In the genomic region with DNA sequence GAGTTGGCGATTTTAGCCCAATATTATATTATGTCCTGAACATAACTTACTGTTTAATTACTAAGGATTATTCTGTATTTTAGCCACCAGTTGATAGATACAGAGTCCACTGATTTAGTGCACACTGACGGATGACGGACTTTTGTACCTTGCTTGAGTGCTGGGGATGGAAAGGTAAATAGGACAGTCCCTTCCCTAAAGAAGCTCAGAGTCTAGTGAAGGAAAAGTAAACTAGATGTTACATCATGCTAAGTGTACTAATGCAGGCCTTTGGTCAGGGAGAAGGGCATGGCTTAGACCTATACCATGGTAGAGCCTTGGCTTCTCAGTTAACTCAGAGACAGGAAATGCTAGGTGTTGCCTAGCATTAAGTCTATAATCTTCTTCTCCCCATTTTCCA, we compare ENCODE assay signal across 27 mouse cellular contexts. TPM values are rescaled to one million over a fixed set of nuclear protein-coding genes. Genes with fewer than 3 reads are reported as not detected.
DNase-seq lines count a peak whose midpoint lies in the region; ATAC-seq and TF ChIP-seq lines count a peak whose summit lies in the region.
"Had no signal": no experiment of that assay in that cellular context is flagged by ENCODE, and none has a peak within 500 bp of the region (broad histone marks: within the 10 kb centered on the region; RNA-seq: fewer than 3 reads in every experiment).

No protein-coding gene starts in this region.

- no peaks in the 10 kb centered on the region for H3K9me3 ChIP-seq in intestine, postnatal 0 days (ENCODE audit: control insufficient read depth)
- H3K9me3 ChIP-seq in intestine, embryonic 15.5 days = no peaks in the 10 kb centered on the region
- no peaks in the 10 kb centered on the region for H3K9me3 ChIP-seq in liver, embryonic 12.5 days (replicated peaks)
- H3K9me3 ChIP-seq in liver, embryonic 11.5 days (ENCODE audit: control insufficient read depth, low read length) = no peaks in the 10 kb centered on the region
- no peaks in the 10 kb centered on the region for H3K9me3 ChIP-seq in liver, postnatal 0 days (ENCODE audit: low read length)
- no peaks in the 10 kb centered on the region; the same call in 1 of the 2 replicates for H3K9me3 ChIP-seq in midbrain, embryonic 10.5 days (replicated peaks)
- H3K9me3 ChIP-seq: embryonic facial prominence, embryonic 13.5 days; forebrain, embryonic 12.5 days; hindbrain, embryonic 13.5 days had no signal

- no peaks in the 10 kb centered on the region for H3K36me3 ChIP-seq in intestine, postnatal 0 days (ENCODE audit: control insufficient read depth, insufficient read depth)
- H3K36me3 ChIP-seq in intestine, embryonic 15.5 days = peaks cover 5% of the 10 kb centered on the region
- H3K36me3 ChIP-seq in liver, embryonic 12.5 days = peaks cover 20% of the 10 kb centered on the region
- peaks cover 3% of the 10 kb centered on the region; the same call in 1 of the 2 replicates for H3K36me3 ChIP-seq in liver, embryonic 11.5 days (ENCODE audit: control insufficient read depth, insufficient read depth, low read length)
- peaks cover 15% of the 10 kb centered on the region for H3K36me3 ChIP-seq in liver, postnatal 0 days (replicated peaks; ENCODE audit: insufficient read depth, low read length)
- peaks cover 21% of the 10 kb centered on the region for H3K36me3 ChIP-seq in midbrain, embryonic 10.5 days

- H3K9ac ChIP-seq in intestine, postnatal 0 days (ENCODE audit: low read depth, low read length) = no peak overlapping the region
- H3K9ac ChIP-seq in intestine, embryonic 15.5 days = no peak overlapping the region
- H3K9ac ChIP-seq in liver, embryonic 12.5 days = no peak overlapping the region
- no peak overlapping the region for H3K9ac ChIP-seq in liver, embryonic 11.5 days (ENCODE audit: low read depth, low read length)
- no peak overlapping the region for H3K9ac ChIP-seq in liver, postnatal 0 days (replicated peaks)
- H3K9ac ChIP-seq: embryonic facial prominence, embryonic 13.5 days; forebrain, embryonic 12.5 days; hindbrain, embryonic 13.5 days had no signal

- H3K27ac ChIP-seq in intestine, postnatal 0 days (ENCODE audit: low read depth, low read length) = peak overlapping the region; percentile 46
- no peak overlapping the region for H3K27ac ChIP-seq in intestine, embryonic 15.5 days
- H3K27ac ChIP-seq in liver, embryonic 12.5 days = peak overlapping the region; percentile 22; the same call in 1 of the 2 replicates
- no peak overlapping the region for H3K27ac ChIP-seq in liver, embryonic 11.5 days (ENCODE audit: low read depth, low read length)
- H3K27ac ChIP-seq in liver, postnatal 0 days (ENCODE audit: low read depth) = peak overlapping the region; percentile 76; the same call in 1 of the 2 replicates
- H3K27ac ChIP-seq in midbrain, embryonic 10.5 days (replicated peaks) = no peak overlapping the region
- H3K27ac ChIP-seq: embryonic facial prominence, embryonic 10.5 days; embryonic facial prominence, embryonic 13.5 days; forebrain, embryonic 12.5 days; hindbrain, embryonic 13.5 days had no signal

- H3K4me3 ChIP-seq in intestine, postnatal 0 days (ENCODE audit: low read depth, low read length) = no peak overlapping the region
- H3K4me3 ChIP-seq in intestine, embryonic 15.5 days (replicated peaks) = no peak overlapping the region
- H3K4me3 ChIP-seq in liver, embryonic 12.5 days = no peak overlapping the region
- no peak overlapping the region for H3K4me3 ChIP-seq in liver, embryonic 11.5 days (ENCODE audit: low read depth, low read length)
- H3K4me3 ChIP-seq in liver, postnatal 0 days (ENCODE audit: low read depth, low read length) = no peak overlapping the region
- H3K4me3 ChIP-seq in midbrain, embryonic 10.5 days = no peak overlapping the region
- H3K4me3 ChIP-seq: embryonic facial prominence, embryonic 10.5 days; embryonic facial prominence, embryonic 13.5 days; erythroblast, embryonic 14.5 days; forebrain, embryonic 12.5 days; hindbrain, embryonic 13.5 days had no signal

- H3K4me2 ChIP-seq in intestine, postnatal 0 days (replicated peaks; ENCODE audit: low read depth) = no peak overlapping the region
- H3K4me2 ChIP-seq in intestine, embryonic 15.5 days (replicated peaks) = no peak overlapping the region
- H3K4me2 ChIP-seq in liver, embryonic 12.5 days = no peak overlapping the region
- no peak overlapping the region; the same call in 1 of the 2 replicates for H3K4me2 ChIP-seq in liver, embryonic 11.5 days
- H3K4me2 ChIP-seq in liver, postnatal 0 days (ENCODE audit: low read depth, low read length) = no peak overlapping the region
- H3K4me2 ChIP-seq: embryonic facial prominence, embryonic 13.5 days; forebrain, embryonic 12.5 days; heart, embryonic 11.5 days; hindbrain, embryonic 13.5 days had no signal

- no peak for DNase-seq in liver, embryonic 11.5 days (ENCODE audit: low spot score)
- DNase-seq in liver, postnatal 0 days = no peak
- no peak for DNase-seq in gastrocnemius, postnatal 4 days (ENCODE audit: low spot score in 2 of 2)
- no peak for DNase-seq in adrenal gland, postnatal 36 days
- DNase-seq in midbrain, embryonic 10.5 days (ENCODE audit: low spot score) = no peak
- DNase-seq: adrenal gland, adult 8-10 months; adrenal gland, postnatal 25 days; cerebellum, adult 11 months; cerebellum, adult 2 months; cerebellum, postnatal 10 days; cerebellum, postnatal 36 days; embryo, embryonic 11 days; gastrocnemius, postnatal 10 days; gastrocnemius, postnatal 36 days; heart, adult 11 months had no signal

- TF ChIP-seq EP300 in liver, postnatal 0 days (IDR thresholded peaks at IDR 0.05; ENCODE audit: low read depth) = peak; percentile 65; the same call in 1 of the 2 replicates

- H3K27me3 ChIP-seq in intestine, postnatal 0 days (replicated peaks; ENCODE audit: control insufficient read depth, insufficient read depth, low read length) = no peaks in the 10 kb centered on the region
- no peaks in the 10 kb centered on the region for H3K27me3 ChIP-seq in intestine, embryonic 15.5 days (replicated peaks)
- no peaks in the 10 kb centered on the region for H3K27me3 ChIP-seq in liver, embryonic 12.5 days (replicated peaks)
- H3K27me3 ChIP-seq in liver, embryonic 11.5 days (replicated peaks; ENCODE audit: control insufficient read depth, insufficient read depth, low read length) = no peaks in the 10 kb centered on the region
- H3K27me3 ChIP-seq in liver, postnatal 0 days (ENCODE audit: insufficient read depth, low read length) = no peaks in the 10 kb centered on the region
- peaks cover 6% of the 10 kb centered on the region; the same call in 1 of the 2 replicates for H3K27me3 ChIP-seq in midbrain, embryonic 10.5 days (ENCODE audit: low read depth, poor library complexity, severe bottlenecking)
- H3K27me3 ChIP-seq: embryonic facial prominence, embryonic 13.5 days; forebrain, embryonic 12.5 days; hindbrain, embryonic 13.5 days had no signal

- TF ChIP-seq CTCF in intestine, postnatal 0 days (IDR thresholded peaks at IDR 0.05; ENCODE audit: low read depth) = no peak
- no peak for TF ChIP-seq CTCF in liver, postnatal 0 days (IDR thresholded peaks at IDR 0.05; ENCODE audit: low read depth)

- ATAC-seq in intestine, postnatal 0 days = peak; percentile 37
- no peak for ATAC-seq in intestine, embryonic 15.5 days
- ATAC-seq in liver, embryonic 12.5 days = no peak
- ATAC-seq in liver, embryonic 11.5 days (replicated peaks; ENCODE audit: low FRiP score) = no peak
- peak; percentile 3; the same call in 1 of the 2 replicates for ATAC-seq in liver, postnatal 0 days
- ATAC-seq: activated CD4-positive, CD25-positive, alpha-beta regulatory T cell, adult 4 months; forebrain, embryonic 16.5 days; hindbrain, embryonic 16.5 days had no signal

- 63% methylated on average over 3 of the region's 3 CpGs for WGBS in intestine, postnatal 0 days
- WGBS in intestine, embryonic 15.5 days = 84% methylated on average over 3 of the region's 3 CpGs
- WGBS in liver, embryonic 12.5 days (ENCODE audit: insufficient replicate concordance) = 81% methylated on average over 3 of the region's 3 CpGs
- whole genome bisulfite sequencing in liver, embryonic 11.5 days = 84% methylated on average over 3 of the region's 3 CpGs
- WGBS in liver, postnatal 0 days (ENCODE audit: insufficient replicate concordance) = 83% methylated on average over 3 of the region's 3 CpGs
- WGBS in midbrain, embryonic 10.5 days = 89% methylated on average over 3 of the region's 3 CpGs

- no peaks in the 10 kb centered on the region; the same call in 1 of the 2 replicates for H3K4me1 ChIP-seq in intestine, postnatal 0 days (replicated peaks; ENCODE audit: control insufficient read depth, insufficient read depth, low read length)
- H3K4me1 ChIP-seq in intestine, embryonic 15.5 days (replicated peaks) = 0 out of 2 replicates have a peak, but pooled peaks cover 5% of the 10 kb centered on the region
- H3K4me1 ChIP-seq in liver, embryonic 12.5 days = peaks cover 63% of the 10 kb centered on the region
- peaks cover 11% of the 10 kb centered on the region; the same call in 1 of the 2 replicates for H3K4me1 ChIP-seq in liver, embryonic 11.5 days (replicated peaks; ENCODE audit: control insufficient read depth, insufficient read depth, low read length)
- H3K4me1 ChIP-seq in liver, postnatal 0 days (ENCODE audit: insufficient read depth) = peaks cover 42% of the 10 kb centered on the region
- peaks cover 13% of the 10 kb centered on the region for H3K4me1 ChIP-seq in midbrain, embryonic 10.5 days

RNA-seq across cellular contexts. Expression of gene Plpp1, which starts 4.9 kb away (rescaled TPM):
- 91.0 and 98.5 TPM in 2 replicates for polyA plus RNA-seq in intestine, postnatal 0 days (2015; fragmentation: Nextera tagmentation; extraction: Ambion mirVana)
- 83.2 and 84.5 TPM in 2 replicates for polyA plus RNA-seq in intestine, embryonic 15.5 days (2015; fragmentation: Nextera tagmentation; extraction: Ambion mirVana)
- 28.6 and 30.8 TPM in 2 replicates for polyA plus RNA-seq in liver, embryonic 12.5 days (2016; fragmentation: Nextera tagmentation; extraction: Ambion mirVana)
- polyA plus RNA-seq in liver, embryonic 11.5 days (2014; fragmentation: Nextera tagmentation; extraction: Ambion mirVana) = 27.4 and 29.1 TPM in 2 replicates
- polyA plus RNA-seq in liver, postnatal 0 days (2015; fragmentation: Nextera tagmentation; extraction: Ambion mirVana) = 44.6 and 55.4 TPM in 2 replicates
- total RNA-seq in gastrocnemius, postnatal 4 days (2021) = 100 to 1,000 TPM; 104 to 108 TPM
- total RNA-seq in adrenal gland, postnatal 36 days (2021) = 100 to 1,000 TPM; 253 to 287 TPM
- polyA plus RNA-seq in midbrain, embryonic 10.5 days (2016; fragmentation: Nextera tagmentation; extraction: Ambion mirVana) = 22.3 and 22.6 TPM in 2 replicates

Comparison
In these comparisons a context has a peak if more than half of its experiments do, and no peak if none do; other contexts are left out.
1. ATAC-seq: peak in intestine, postnatal 0 days (single experiment) and liver, postnatal 0 days (single experiment); none in intestine, embryonic 15.5 days (single experiment), liver, embryonic 12.5 days (single experiment) and liver, embryonic 11.5 days (single experiment).
2. H3K27ac ChIP-seq: peak in intestine, postnatal 0 days (single experiment), liver, embryonic 12.5 days (single experiment) and liver, postnatal 0 days (single experiment); none in intestine, embryonic 15.5 days (single experiment), liver, embryonic 11.5 days (single experiment) and midbrain, embryonic 10.5 days (single experiment).